Mouse (Mus musculus) embryo, embryonic 10.5 days (tissue): Measurements from ENCODE around the gene Ttc33.

Experiments used
- DNase-seq: peaks from one replicate; pipeline ENCODE4 v3.0.0-alpha.2; 2015; ENCODE audit warnings: low spot score

Gene Ttc33

GRCm38 (mm10) chr15:5242241-5243035 is 57.1 kb downstream of the Ttc33 start:
- peak; percentile 35 for DNase-seq

DNA sequence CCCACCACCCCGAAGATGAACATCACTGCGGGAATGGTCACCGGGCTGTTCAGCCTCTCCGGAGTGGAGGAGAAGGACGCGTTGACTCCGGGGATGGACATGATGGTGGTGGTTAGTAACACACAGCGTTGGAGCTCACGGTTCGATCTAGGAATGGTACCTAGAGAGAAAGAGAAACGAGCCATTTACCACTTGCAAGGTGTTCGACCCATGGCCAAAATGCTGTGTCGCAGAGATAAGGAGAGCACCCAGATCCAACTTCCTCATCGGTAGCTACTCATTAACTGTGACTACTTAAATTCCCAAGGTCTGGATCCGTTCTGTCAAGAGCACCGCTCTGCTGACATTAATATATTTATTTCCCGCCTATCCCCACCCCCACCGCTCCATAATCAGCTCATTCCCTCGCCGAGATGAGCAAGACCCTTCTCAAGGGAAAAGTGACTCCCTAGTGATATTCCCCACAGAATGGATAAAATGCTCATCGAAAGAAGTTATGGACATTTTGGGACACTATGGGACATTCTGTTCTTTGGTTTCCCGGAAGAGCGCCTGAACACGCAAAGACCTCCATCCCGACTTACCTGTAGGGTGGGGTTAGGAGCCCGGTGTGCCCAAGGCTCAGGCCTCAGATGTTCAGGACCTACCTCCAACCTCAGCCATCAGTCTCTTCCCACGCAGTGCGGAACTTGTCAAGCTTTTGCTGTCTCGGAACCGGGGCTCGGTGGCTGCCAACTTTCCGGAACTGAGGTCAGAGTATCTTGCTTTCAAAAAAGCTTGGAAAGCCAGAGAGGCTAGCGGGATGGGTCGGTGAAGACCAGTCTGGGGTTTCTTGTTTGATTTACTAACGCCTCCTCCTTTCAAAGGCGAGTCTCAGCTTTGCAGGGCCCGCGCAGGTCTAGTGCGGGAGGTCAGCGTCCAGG is 58.0 kb downstream of the Ttc33 start:
- no peak for DNase-seq

- peak; percentile 96 for DNase-seq
Observed at GRCm38 (mm10) chr15:5243959-5244905, 58.9 kb downstream of the Ttc33 start, which contains the start of gene Ptger4. Gene Ptger4, minus strand, starts transcription at chr15:5244187.

DNA sequence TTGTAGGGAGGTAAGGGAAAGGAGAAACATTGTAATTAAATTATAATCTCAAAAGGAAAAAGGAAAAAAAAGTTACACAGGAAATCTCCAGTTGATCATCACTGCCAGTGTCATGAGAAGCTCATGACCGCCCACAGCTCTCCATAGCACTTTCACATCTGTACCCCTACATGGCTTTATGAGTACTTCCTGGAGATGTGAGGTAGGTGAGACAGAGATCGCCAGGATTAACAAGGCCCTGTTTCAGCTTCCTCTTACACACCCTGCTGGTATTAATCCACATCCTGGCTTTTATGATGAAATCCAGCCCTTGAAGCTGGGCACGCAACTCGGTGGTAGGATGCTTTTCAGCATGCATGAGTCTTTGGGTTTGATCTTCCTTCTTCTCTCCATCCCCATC is 64.9 kb downstream of the Ttc33 start:
- no peak for DNase-seq

DNA sequence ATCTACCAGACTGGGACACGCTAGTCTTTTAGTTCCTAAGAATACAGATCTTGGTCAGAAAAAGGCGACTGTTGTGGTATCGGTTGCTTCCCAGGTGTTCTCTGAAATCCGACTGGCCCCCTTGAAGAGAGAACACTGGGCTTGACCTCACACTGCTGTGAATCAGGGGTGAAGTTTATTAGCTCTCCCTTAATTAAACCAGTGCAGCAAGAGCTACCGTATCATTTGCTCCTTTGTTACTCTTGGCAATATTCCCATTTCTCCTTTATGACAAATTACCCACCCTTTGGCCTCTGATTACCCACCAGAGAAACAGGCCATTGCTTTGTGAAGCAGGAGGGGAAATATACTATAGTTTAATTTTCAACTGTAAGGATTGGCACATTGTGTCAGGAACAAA is 74.9 kb downstream of the Ttc33 start:
- no peak for DNase-seq

DNA sequence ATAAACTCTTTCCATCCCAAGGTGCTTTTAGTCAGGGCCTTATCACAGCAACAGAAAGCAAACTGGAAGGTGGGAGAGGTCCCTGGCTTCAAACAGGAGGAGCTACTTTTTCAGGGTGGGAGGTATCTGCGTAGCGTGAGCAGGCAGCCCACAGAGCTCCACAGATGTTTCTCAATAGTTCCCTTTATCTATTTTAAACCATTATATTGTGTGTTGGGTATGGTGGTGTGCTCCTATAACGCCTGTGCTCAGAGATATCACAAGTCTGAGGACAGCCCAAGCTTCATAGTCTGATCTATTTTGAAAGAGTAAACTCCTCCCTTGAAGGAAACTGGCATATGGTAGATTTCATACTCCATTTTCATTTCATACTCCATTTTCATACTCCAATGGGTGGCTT is 75.7 kb downstream of the Ttc33 start:
- DNase-seq: no peak

DNA sequence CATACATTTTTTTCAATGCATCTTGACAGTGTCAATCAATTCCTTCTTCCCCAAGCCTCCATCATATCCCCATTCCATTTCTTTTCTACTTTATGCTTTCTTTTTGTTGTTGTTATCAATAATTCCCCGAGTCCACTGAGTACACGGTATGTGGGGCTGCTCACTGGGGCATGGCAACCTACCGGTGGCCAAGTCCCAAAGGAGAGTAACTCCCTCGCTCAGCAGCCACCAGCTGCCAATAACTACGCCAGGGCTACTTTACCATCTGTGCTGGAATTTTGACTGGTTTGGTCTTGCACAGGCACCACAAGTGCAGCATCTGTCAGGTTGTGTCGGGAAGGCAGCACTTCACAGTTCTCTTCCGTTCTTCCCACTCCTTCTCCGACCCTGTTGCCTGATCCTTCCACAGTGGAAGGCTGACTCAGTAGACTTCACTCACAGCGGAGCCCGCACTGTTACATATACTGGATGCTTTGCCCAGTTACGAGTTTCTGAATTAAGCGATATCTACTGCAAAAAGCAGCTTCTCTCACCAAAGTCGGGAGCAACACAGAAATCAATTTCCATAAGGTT is 76.9 kb downstream of the Ttc33 start:
- DNase-seq: no peak

- DNase-seq: no peak
Observed at GRCm38 (mm10) chr15:5262874-5263504, 77.7 kb downstream of the Ttc33 start.

DNA sequence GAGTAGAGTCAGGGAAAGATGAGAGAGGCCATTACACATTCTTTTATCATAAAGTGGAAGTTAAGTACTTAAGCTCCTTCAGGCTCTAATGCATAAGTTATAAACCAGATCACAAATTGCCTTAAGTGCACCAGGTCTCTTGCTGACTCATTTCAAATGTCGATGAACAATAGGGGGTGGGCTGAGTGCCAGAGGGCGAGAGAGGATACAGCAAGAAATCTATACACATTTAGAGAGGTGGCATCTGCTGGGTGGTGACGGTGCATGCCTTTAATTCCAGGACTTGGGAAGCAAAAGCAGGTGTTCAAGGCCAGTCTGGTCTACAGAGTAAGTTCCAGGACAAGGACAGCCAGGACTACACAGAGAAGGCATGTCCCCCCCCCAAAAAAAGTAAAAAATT is 80.8 kb downstream of the Ttc33 start:
- DNase-seq: no peak
